Mouse (Mus musculus) E14TG2a.4 (cell line): Measurements from ENCODE around the gene Ccdc151.

Source experiments
- CTCF ChIP-seq: conservative IDR thresholded peaks from 2 replicates; pipeline ENCODE4 v1.5.1; 2014; ENCODE audit warnings: low read length
- NANOG ChIP-seq: IDR thresholded peaks from 2 replicates; pipeline ENCODE4 v1.6.1; 2014; ENCODE audit warnings: borderline replicate concordance, low read length, mixed read lengths
- POU5F1 ChIP-seq: IDR thresholded peaks from 2 replicates; pipeline ENCODE4 v1.6.1; 2014; ENCODE audit warnings: low read length, borderline replicate concordance

GRCm38 (mm10) chr9:21943638-21944037 is 58.8 kb downstream of the Ccdc151 start:
- TF ChIP-seq CTCF, result no peak
- TF ChIP-seq NANOG, result no peak
- TF ChIP-seq POU5F1, result no peak
